Mouse (Mus musculus) central nervous system, embryonic 14 days (tissue): Measurements from ENCODE around the gene Sh2b3. TPM values are rescaled to one million over a fixed set of nuclear protein-coding genes. Genes with fewer than 3 reads are reported as not detected.

Experiments
- polyA plus RNA-seq: library from polyadenylated mRNA; depleted of rRNA; stranded (reverse); fragments of >200 nt; gene quantifications from 2 replicates; pipeline ENCODE4 v1.2.3, GENCODE M21; 2012; rRNA removed

The Sh2b3 gene
- polyA plus RNA-seq = 9.7 and 12.6 TPM in 2 replicates

GRCm38 (mm10) chr5:121837441-121838340, at the start of gene Sh2b3:
TSS of gene Sh2b3 (minus strand) at chr5:121837646.

GRCm38 (mm10) chr5:121848743-121849142, 11.3 kb upstream of the Sh2b3 start, which contains the start of gene Pheta1:
TSS of gene Pheta1 (plus strand) at chr5:121848984.

Other genes with a start within 250 kb of the Sh2b3 start
- gene Aldh2, start 243.8 kb downstream of the Sh2b3 start, polyA plus RNA-seq = 127 and 168 TPM in 2 replicates
- gene Acad12, start 218.7 kb downstream of the Sh2b3 start, polyA plus RNA-seq = 1.7 and 2.5 TPM in 2 replicates
- gene Acad10, start 177.1 kb downstream of the Sh2b3 start, polyA plus RNA-seq = 1.8 and 2.1 TPM in 2 replicates
- gene Brap, start 177.1 kb downstream of the Sh2b3 start, polyA plus RNA-seq = 34.7 and 37.6 TPM in 2 replicates
- 150 and 171 TPM in 2 replicates for gene Atxn2, start 126.3 kb downstream of the Sh2b3 start, polyA plus RNA-seq
- 41.7 and 46.6 TPM in 2 replicates for gene Pheta1, start 11.3 kb upstream of the Sh2b3 start, polyA plus RNA-seq
- gene Cux2, start 212.5 kb upstream of the Sh2b3 start, polyA plus RNA-seq = 36.5 and 45.0 TPM in 2 replicates